In the genomic region with DNA sequence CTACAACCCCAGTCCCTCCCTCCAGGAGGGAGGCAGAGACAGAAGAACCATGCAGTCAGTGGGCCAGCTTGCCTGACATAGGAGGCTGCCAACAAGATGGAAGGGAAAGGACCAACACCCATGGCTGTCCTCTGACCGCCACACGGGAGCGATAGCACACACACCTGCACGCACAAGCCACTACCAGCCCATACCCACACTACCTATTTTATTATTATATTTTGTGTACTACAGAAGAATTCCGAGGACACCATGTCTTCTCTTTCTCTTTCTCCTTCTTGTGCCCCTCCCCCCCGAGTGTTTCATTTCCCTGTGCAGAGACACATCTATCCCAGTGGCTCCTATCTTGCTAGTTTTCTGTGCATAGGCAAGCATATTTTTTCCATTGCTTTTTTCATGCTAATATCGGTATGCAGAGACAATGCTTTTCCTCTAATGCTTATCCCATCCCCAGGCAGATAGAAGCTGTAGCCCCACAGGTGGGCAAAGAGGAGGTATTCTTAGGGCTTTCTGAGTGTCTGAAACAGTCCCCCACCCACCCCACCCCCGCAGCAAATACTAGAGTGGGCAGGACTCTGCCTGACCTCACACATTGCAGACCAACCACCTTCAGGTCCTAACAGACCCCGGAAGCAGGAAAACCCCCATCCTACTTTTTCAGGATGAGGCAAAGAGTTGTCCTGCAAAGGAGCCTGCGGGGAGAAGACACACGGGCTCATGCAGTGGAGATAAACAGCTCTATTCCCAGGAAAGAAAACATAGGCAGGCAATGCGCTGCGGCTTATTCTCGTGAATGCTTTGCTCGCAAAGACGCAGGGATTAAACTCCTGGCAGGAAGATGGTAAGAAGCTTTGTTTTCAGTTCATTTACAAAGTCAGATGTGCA, we compare ENCODE assay signal across 10 mouse cellular contexts. TPM values are rescaled to one million over a fixed set of nuclear protein-coding genes. Genes with fewer than 3 reads are reported as not detected.
A peak's percentile ranks its signal among the peaks of the same experiment; 100 is the strongest.
DNase-seq lines count a peak whose midpoint lies in the region; ATAC-seq and TF ChIP-seq lines count a peak whose summit lies in the region.
"Had no signal": no experiment of that assay in that cellular context is flagged by ENCODE, and none has a peak within 500 bp of the region (broad histone marks: within the 10 kb centered on the region; RNA-seq: fewer than 3 reads in every experiment).

No protein-coding gene starts in this region.

- in situ Hi-C loops in ES-E14 (cut with MboI; ENCODE audit: low sequenced_read_pairs in 2 of 2, unreplicated experiment in 2 of 2), result no loop called here

- no peak for TF ChIP-seq POLR2A in kidney, adult 2 months (IDR thresholded peaks at IDR 0.05; ENCODE audit: low read depth, low read length)

- no peak for DNase-seq in heart, embryonic 10.5 days (ENCODE audit: low spot score)
- DNase-seq in heart, postnatal 10 days, result no peak
- DNase-seq in ES-E14 (ENCODE audit: low read depth, low spot score), result no peak
- DNase-seq in heart, postnatal 0 days (ENCODE audit: low spot score), result no peak
- DNase-seq in midbrain, embryonic 11.5 days (ENCODE audit: low spot score, missing footprints), result peak; percentile 86
- DNase-seq in ovary, postnatal 10 days (ENCODE audit: low spot score), result no peak
- no peak for DNase-seq in kidney, adult 2 months
- DNase-seq in embryo, embryonic 9.5 days (ENCODE audit: extremely low spot score), result no peak
- DNase-seq: right cerebral cortex, postnatal 14 days had no signal

- peak overlapping the region; percentile 49 for H3K4me2 ChIP-seq in heart, postnatal 0 days (ENCODE audit: low read depth, low read length)
- H3K4me2 ChIP-seq in midbrain, embryonic 11.5 days, result peak overlapping the region; percentile 36; the same call in 1 of the 2 replicates

- no peak for TF ChIP-seq EP300 in heart, postnatal 0 days (IDR thresholded peaks at IDR 0.05; ENCODE audit: low read depth)

- intact Hi-C loops in heart, postnatal 10 days (cut with DNase I), result no loop called here

- H3K4me1 ChIP-seq in heart, embryonic 10.5 days, result peaks cover 37% of the 10 kb centered on the region
- H3K4me1 ChIP-seq in ES-E14 (ENCODE audit: control insufficient read depth in 2 of 2, insufficient read depth in 2 of 2, low read length in 2 of 2, poor library complexity in 1 of 2), result peaks cover 9 to 15% of the 10 kb centered on the region in 2 experiments
- peaks cover 17% of the 10 kb centered on the region for H3K4me1 ChIP-seq in heart, postnatal 0 days (ENCODE audit: control insufficient read depth, insufficient read depth)
- H3K4me1 ChIP-seq in midbrain, embryonic 11.5 days (ENCODE audit: control insufficient read depth, insufficient read depth, low read length), result peaks cover 7% of the 10 kb centered on the region
- no peaks in the 10 kb centered on the region for H3K4me1 ChIP-seq in kidney, adult 2 months (ENCODE audit: control insufficient read depth, insufficient read depth, low read length)

- H3K36me3 ChIP-seq in heart, embryonic 10.5 days, result no peaks in the 10 kb centered on the region
- H3K36me3 ChIP-seq in ES-E14 (ENCODE audit: control insufficient read depth, insufficient read depth, low read length, poor library complexity, severe bottlenecking), result peaks cover 2% of the 10 kb centered on the region; the same call in 1 of the 2 replicates
- no peaks in the 10 kb centered on the region for H3K36me3 ChIP-seq in heart, postnatal 0 days (replicated peaks; ENCODE audit: control insufficient read depth, insufficient read depth, low read length)
- no peaks in the 10 kb centered on the region for H3K36me3 ChIP-seq in midbrain, embryonic 11.5 days (ENCODE audit: control insufficient read depth, insufficient read depth, low read length)
- H3K36me3 ChIP-seq in kidney, adult 2 months (ENCODE audit: control insufficient read depth, insufficient read depth, low read length), result no peaks in the 10 kb centered on the region
- H3K36me3 ChIP-seq: limb, embryonic 15.5 days had no signal

- no peaks in the 10 kb centered on the region for H3K27me3 ChIP-seq in heart, embryonic 10.5 days (ENCODE audit: insufficient read depth, poor library complexity, severe bottlenecking)
- H3K27me3 ChIP-seq in heart, postnatal 0 days (ENCODE audit: control insufficient read depth, insufficient read depth, low read length), result no peaks in the 10 kb centered on the region
- no peaks in the 10 kb centered on the region for H3K27me3 ChIP-seq in midbrain, embryonic 11.5 days (ENCODE audit: control insufficient read depth, insufficient read depth, low read length)
- H3K27me3 ChIP-seq in kidney, adult 2 months (replicated peaks; ENCODE audit: control insufficient read depth, insufficient read depth, low read length), result no peaks in the 10 kb centered on the region
- H3K27me3 ChIP-seq: limb, embryonic 15.5 days had no signal

- peak overlapping the region; percentile 55 for H3K4me3 ChIP-seq in heart, embryonic 10.5 days
- peak overlapping the region; percentile 62 to 63 for H3K4me3 ChIP-seq in ES-E14 (ENCODE audit: insufficient read depth in 1 of 2, low read depth in 1 of 2, low read length in 2 of 2, poor library complexity in 1 of 2, severe bottlenecking in 1 of 2)
- peak overlapping the region; percentile 6 for H3K4me3 ChIP-seq in heart, postnatal 0 days (ENCODE audit: low read depth, low read length)
- H3K4me3 ChIP-seq in midbrain, embryonic 11.5 days (ENCODE audit: low read depth, low read length), result 0 out of 2 replicates have a peak overlapping the region, but pooled peaks have one; percentile 3
- no peak overlapping the region for H3K4me3 ChIP-seq in kidney, adult 2 months (ENCODE audit: insufficient read depth, low read depth, low read length)
- H3K4me3 ChIP-seq: limb, embryonic 15.5 days had no signal

- H3K27ac ChIP-seq in heart, embryonic 10.5 days, result peak overlapping the region; percentile 38; the same call in 1 of the 2 replicates
- peak overlapping the region; percentile 86 for H3K27ac ChIP-seq in ES-E14 (ENCODE audit: insufficient read depth, low read depth, low read length, poor library complexity, severe bottlenecking)
- peak overlapping the region; percentile 88 for H3K27ac ChIP-seq in heart, postnatal 0 days (ENCODE audit: low read depth)
- H3K27ac ChIP-seq in midbrain, embryonic 11.5 days (ENCODE audit: low read depth, low read length), result no peak overlapping the region
- no peak overlapping the region for H3K27ac ChIP-seq in kidney, adult 2 months (ENCODE audit: insufficient read depth, low read depth, low read length)
- H3K27ac ChIP-seq: limb, embryonic 15.5 days had no signal

- no peak for ATAC-seq in heart, postnatal 0 days (ENCODE audit: insufficient read depth, low read depth)
- peak; percentile 42; the same call in 1 of the 2 replicates for ATAC-seq in midbrain, embryonic 11.5 days (ENCODE audit: low FRiP score)

- 17% methylated on average over 16 of the region's 16 CpGs for WGBS in heart, embryonic 10.5 days
- 25% methylated on average over 16 of the region's 16 CpGs for WGBS in heart, postnatal 0 days
- WGBS in midbrain, embryonic 11.5 days, result 12% methylated on average over 16 of the region's 16 CpGs
- 49% methylated on average over 16 of the region's 16 CpGs for WGBS in kidney, adult 2 months

- no peak for TF ChIP-seq CTCF in heart, postnatal 0 days (IDR thresholded peaks at IDR 0.05; ENCODE audit: low read depth)
- TF ChIP-seq CTCF in kidney, adult 2 months (conservative IDR thresholded peaks at IDR 0.05; ENCODE audit: insufficient read depth, insufficient read length, low read depth, low read length), result no peak

- no peaks in the 10 kb centered on the region for H3K9me3 ChIP-seq in heart, embryonic 10.5 days
- no peaks in the 10 kb centered on the region for H3K9me3 ChIP-seq in ES-E14 (ENCODE audit: control insufficient read depth, insufficient read depth, low read depth, low read length)
- no peaks in the 10 kb centered on the region for H3K9me3 ChIP-seq in heart, postnatal 0 days (replicated peaks; ENCODE audit: control insufficient read depth, low read length)
- H3K9me3 ChIP-seq in midbrain, embryonic 11.5 days (ENCODE audit: control insufficient read depth, low read length), result no peaks in the 10 kb centered on the region
- H3K9me3 ChIP-seq: limb, embryonic 15.5 days had no signal

- peak overlapping the region; percentile 50; the same call in 1 of the 2 replicates for H3K9ac ChIP-seq in ES-E14 (ENCODE audit: insufficient read depth, low read depth, low read length, poor library complexity, severe bottlenecking)
- H3K9ac ChIP-seq in heart, postnatal 0 days (replicated peaks; ENCODE audit: low read depth, low read length), result peak overlapping the region; percentile 33; the same call in 1 of the 2 replicates
- no peak overlapping the region for H3K9ac ChIP-seq in midbrain, embryonic 11.5 days (ENCODE audit: low read length)
- H3K9ac ChIP-seq: limb, embryonic 15.5 days had no signal

TF ChIP-seq in ES-E14, 5 proteins besides CTCF, POLR2A, EP300 and RAD21:
- no peak for TF ChIP-seq CHD2 (IDR thresholded peaks at IDR 0.05; ENCODE audit: low read depth, low read length)
- TF ChIP-seq ZC3H11A (IDR thresholded peaks at IDR 0.05; ENCODE audit: borderline replicate concordance, low read depth, low read length), result no peak
- no peak for TF ChIP-seq HCFC1 (IDR thresholded peaks at IDR 0.05; ENCODE audit: borderline replicate concordance, insufficient read depth, low read length)
- TF ChIP-seq MAFK (IDR thresholded peaks at IDR 0.05; ENCODE audit: insufficient read depth, low read depth, low read length), result no peak
- no peak for TF ChIP-seq ZNF384 (IDR thresholded peaks at IDR 0.05; ENCODE audit: low read depth, low read length)

RNA-seq across cellular contexts. Expression of a gene that starts 10.8 kb away (rescaled TPM):
- polyA plus RNA-seq in heart, embryonic 10.5 days (2016; fragmentation: Nextera tagmentation; extraction: Ambion mirVana), result 0.25 and 0.26 TPM in 2 replicates
- 1 to 10 TPM; 2.8 to 3.9 TPM for total RNA-seq in heart, postnatal 10 days (2021)
- 0.31 and 0.53 TPM in 2 replicates for total RNA-seq in ES-E14 (2012; rRNA removed)
- total RNA-seq in heart, postnatal 0 days (2014; rRNA removed; ENCODE audit: low replicate concordance), result 0.57 and 1.7 TPM in 2 replicates
- 0.89 and 1.2 TPM in 2 replicates for polyA plus RNA-seq in heart, postnatal 0 days (2015; fragmentation: Nextera tagmentation; extraction: Ambion mirVana)
- 0.16 and 0.36 TPM in 2 replicates for polyA plus RNA-seq in midbrain, embryonic 11.5 days (2014; fragmentation: Nextera tagmentation; extraction: Ambion mirVana)
- polyA plus RNA-seq in kidney, adult 2 months (2012; rRNA removed), result 0.42 and 0.88 TPM in 2 replicates

Comparison
In these comparisons a context has a peak if more than half of its experiments do, and no peak if none do; other contexts are left out.
1. H3K27ac ChIP-seq: peak in heart, embryonic 10.5 days (single experiment), ES-E14 (single experiment) and heart, postnatal 0 days (single experiment); none in midbrain, embryonic 11.5 days (single experiment) and kidney, adult 2 months (single experiment).